Mouse (Mus musculus): ENCODE data around the gene Gpr158. TPM values are rescaled to one million over a fixed set of nuclear protein-coding genes. Genes with fewer than 3 reads are reported as not detected.
"Not testable (repeated sequence)": the region's sequence is repeated elsewhere in the genome, so short reads cannot be mapped to it uniquely, and the experiment has no call there.

Gpr158 gene
- total RNA-seq (2021), result 10 to 100 TPM; 17.4 to 17.7 TPM

DNA sequence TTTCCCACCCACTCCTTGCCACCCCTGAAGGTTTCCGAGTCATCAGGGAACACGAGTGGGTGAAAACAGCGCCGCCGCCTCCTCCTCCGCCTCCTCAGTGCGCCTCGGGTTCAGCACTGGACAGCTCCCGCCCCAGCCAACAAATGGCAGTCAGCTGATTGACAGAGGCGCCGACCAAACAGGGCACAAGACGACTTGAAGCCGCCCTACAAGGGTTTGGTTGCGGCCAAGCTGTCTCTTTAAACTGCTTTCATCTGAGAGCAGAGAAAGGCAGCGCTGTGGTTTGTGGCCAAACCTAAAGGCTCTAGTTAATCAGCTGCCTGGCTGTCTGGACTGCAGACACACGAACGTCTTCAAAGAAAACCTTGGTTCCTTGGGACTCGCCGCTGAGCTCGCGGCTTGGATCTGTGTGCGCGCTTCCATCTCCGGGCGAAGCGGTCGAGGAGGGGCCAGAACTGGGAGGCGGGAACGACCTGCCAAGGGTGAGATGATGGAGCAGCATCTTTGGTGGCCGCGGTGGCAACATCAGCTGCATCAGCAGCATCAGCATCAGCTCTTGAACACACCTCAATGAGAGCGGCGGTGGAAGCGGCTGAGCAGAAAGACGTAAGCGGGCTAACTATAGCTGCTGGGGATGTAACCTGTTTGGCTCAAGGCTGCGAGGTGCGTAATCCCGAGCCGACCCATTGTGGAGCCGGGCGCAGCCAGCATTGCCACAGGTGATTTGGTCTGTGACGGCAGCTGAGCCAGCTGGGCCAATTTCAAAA is at the start of gene Gpr158:
Gene Gpr158 (plus strand): TSS at position 198 of the 767 bp plus-strand sequence.
- peak; percentile 95 for DNase-seq
- intact Hi-C loops (cut with DNase I), result no loop called here

DNA sequence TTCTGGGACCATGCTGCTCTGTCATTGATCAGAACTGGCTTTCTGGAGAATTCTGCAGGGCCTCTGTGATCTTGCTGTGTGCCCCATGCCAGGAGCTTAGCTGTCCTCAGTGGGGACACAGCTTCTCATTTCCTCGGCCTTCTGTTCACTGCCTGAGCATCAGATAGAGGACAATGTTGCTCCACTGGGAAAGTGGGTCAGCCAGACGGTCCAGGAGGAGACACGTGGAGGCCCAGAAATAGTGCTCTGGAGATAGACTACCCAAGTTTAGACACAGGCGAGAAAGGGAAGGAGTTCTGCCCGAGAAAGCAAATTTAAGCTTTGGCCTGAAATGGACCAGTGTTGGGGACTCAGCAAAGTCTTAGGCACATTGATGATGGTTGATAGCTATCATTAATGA is 23.5 kb upstream of the Gpr158 start:
- DNase-seq, result no peak
- intact Hi-C loops (cut with DNase I), result no loop called here

DNA sequence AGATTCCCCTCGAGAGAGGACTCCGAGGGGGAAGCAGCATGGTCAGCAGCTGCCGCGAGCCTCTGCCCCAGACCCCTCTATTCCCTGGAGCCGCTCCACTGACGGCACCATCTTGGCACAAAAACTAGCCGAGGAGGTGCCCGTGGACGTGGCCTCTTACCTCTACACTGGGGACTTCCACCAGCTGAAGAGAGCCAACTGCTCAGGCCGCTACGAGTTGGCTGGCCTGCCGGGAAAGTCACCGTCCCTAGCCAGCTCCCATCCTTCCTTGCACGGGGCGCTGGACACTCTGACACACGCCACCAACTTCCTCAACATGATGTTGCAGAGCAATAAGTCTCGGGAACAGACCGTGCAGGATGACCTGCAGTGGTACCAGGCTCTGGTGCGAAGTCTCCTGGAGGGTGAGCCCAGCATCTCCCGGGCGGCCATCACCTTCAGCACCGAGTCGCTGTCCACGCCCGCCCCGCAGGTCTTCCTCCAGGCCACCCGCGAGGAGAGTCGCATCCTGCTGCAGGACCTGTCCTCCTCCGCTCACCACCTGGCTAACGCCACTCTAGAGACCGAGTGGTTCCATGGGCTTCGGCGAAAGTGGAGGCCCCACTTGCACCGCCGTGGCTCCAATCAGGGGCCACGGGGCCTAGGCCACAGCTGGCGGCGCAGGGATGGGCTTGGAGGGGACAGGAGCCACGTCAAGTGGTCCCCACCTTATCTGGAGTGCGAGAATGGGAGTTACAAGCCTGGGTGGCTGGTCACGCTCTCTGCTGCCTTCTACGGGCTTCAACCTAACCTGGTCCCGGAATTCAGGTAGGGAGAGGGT is 1.2 kb downstream of the Gpr158 start:
- intact Hi-C loops (cut with DNase I), result no loop called here

DNA sequence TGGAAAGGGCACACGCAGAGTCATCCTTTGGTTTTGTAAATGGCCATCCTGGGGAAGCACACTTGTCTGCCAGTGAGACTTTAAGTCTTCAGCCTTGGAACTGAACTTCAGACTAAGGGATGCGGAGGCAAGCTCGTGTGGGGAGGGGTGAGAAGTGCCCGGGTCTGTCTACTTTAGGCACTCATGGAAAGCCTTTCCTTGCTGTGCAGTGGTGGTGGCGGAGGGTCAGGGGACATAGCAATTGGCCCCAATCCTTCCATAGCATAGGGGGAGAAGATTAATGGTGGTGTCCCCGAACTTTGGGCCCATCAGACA is 1.8 kb downstream of the Gpr158 start:
- no peak for DNase-seq
- intact Hi-C loops (cut with DNase I), result no loop called here

More for the DNA sequence above, 1.2 kb downstream of the Gpr158 start:
- DNase-seq, result peak; percentile 24

DNA sequence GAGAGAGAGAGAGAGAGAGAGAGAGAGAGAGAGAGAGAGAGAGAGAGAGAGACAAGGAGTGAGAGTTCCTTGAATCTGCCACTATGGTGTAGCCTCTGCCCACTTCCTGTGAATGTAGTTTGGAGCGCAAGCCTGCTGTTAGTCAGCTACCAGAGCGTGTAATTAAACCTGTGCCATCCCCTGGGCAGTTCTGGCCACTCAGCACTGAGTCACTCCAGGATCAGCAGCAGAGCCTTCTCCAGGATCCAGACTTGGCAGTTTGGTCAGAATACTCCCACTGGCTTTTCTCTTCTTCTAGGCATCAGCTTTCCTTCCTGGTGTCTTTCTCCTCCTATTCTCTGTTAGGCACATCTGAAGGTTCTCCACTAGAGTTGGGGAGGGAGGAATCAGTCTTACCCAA is 2.2 kb downstream of the Gpr158 start:
- no peak for DNase-seq
- intact Hi-C loops (cut with DNase I), result no loop called here

DNA sequence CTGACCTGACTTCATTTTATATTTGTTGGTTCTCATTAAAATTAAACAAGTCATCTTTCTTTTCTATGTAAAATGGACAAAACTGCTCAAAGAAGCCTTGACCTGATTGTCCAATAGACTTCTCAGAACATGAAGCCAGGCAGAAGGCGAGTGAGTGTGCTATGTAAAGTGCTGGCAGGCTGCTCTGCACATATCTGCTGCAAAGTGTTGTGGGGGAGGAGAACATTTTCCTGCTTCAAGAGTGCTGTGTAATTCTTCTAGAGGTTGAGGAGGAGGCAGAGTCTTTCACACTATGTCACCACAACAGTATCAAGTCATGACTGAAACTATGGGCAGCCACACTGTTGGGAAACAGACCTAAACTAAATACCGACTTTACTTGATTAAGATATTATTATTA is 12.2 kb downstream of the Gpr158 start:
- no peak for DNase-seq
- intact Hi-C loops (cut with DNase I), result loop anchor here (10.0 kb wide), 1 partner anchor 525 kb away; no protein-coding TSS in a partner anchor

DNA sequence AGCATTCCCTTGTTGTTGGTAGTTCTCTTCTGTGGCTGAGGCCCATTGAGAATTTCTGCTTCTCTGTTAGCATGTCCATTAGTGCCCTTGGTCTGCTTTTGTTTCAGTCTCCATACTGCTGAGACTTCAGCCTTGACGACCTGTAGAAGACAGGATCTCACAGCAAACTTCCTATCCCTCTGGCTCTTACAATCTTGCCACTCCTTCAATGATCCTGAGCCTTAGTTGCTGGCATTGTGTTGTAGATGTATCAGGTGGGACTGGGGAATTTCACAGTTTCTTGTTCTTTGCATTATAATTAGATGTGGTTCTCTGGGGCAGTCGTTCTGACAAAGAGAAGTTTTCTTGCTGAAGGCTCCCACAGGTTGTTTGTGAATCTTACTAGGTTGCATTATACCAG is 25.4 kb downstream of the Gpr158 start:
- no peak for DNase-seq
- intact Hi-C loops (cut with DNase I), result no loop called here

DNA sequence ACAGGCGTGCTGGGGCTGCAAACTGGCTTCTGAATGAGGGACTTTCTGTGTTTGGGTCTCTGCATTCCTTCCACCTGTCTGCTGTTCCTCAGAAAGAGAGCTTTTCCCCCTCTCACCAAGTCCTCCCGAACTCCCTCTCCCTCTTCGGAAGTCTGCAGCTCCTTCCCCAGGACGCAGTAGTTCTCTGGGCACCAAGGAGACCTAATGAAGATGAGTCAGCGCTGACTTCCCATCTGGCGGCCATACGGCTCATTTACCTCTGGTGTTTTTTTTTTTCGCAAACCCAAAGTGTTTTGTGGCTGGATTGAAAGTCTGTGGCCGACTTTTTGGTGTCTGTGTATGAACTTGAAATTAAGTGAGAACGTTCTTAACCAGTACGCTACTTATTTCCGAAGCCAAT is 30.0 kb downstream of the Gpr158 start:
- intact Hi-C loops (cut with DNase I), result no loop called here

DNA sequence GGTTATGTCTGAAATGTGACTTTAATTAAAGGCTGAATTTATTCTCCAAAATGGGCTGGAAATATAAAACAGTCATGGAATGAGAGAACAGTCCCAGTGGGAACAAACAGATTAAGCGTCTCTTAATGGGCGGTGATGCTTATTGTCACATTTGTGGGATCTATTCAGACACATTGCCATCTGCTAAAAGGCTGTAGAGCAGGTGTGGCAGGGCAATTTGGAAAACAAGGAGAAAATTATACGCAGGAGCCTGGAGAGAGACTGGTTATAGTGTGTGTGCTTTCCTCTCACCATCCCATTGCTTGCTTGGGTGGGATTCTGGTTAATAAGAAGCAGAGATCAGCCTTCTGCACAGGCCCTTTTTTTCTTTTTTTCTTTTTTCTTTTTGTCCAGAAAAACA is 32.3 kb downstream of the Gpr158 start:
- intact Hi-C loops (cut with DNase I), result no loop called here

More for the DNA sequence above, 30.0 kb downstream of the Gpr158 start:
- DNase-seq, result no peak

DNA sequence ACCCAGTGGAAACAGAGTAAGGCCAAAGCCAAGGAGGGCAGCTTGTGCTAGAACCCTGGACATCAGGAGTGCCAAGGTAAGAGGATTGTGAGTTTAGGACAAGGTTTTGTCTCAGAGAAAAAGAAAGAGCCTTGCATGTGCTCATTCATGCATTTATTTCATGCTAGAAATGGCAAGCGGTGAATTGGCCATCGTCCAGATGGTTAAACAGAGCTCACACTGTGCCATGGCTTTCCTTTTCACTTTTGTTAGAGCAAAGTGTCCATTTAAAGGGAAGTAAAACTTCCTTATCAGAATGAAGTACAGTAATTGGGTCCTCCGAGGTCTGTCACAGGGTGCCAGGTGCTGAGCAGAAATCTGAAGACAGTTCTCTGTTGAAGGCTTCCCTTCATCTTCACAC is 38.3 kb downstream of the Gpr158 start:
- DNase-seq, result peak; percentile 45
- intact Hi-C loops (cut with DNase I), result no loop called here

More for the DNA sequence above, 32.3 kb downstream of the Gpr158 start:
- no peak for DNase-seq

DNA sequence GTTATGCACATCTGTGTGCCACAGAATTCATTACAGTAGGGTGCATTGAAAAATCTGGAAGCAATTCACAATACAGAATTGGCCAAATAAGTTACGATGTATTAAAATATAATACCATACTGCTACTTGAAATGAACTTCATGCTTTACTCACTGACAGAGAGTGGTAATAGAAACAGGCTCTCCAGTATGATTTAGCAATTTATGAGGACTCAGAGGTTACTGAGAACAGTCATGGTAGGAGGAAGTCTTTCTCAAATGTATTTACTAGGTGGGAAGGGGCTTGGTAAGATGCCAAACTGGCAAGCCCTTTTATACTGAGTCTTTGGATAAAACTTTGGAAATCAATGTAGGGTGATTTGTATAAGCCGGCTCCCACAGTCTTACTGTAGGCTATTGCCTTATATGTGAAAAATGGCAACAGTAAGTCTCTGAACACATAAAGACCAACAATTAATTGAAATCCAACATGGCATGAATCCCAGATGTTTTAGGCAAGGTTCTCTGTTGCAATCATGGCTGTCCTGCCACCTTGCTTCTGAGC is 40.2 kb downstream of the Gpr158 start:
- intact Hi-C loops (cut with DNase I), result no loop called here
- DNase-seq, result no peak

DNA sequence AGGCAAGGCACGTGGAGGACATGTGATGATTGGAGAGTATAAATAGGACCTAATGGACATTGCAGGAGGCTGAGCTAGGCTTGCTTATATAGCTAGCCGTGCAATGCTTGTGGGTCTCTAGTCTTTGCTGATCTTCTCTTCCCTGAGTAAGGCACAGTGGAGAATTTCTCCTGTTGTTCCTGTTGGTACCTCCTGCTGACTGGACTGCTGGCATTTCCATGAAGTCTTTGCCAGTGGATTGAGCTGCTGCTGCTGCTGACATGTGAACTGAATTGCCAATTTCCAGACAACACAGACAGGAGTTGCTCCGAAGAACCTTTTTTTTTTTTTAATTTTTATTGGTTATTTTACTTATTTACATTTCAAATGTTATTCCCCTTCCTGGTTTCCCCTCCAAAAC is 41.5 kb downstream of the Gpr158 start:
- intact Hi-C loops (cut with DNase I), result no loop called here
- no peak for DNase-seq

DNA sequence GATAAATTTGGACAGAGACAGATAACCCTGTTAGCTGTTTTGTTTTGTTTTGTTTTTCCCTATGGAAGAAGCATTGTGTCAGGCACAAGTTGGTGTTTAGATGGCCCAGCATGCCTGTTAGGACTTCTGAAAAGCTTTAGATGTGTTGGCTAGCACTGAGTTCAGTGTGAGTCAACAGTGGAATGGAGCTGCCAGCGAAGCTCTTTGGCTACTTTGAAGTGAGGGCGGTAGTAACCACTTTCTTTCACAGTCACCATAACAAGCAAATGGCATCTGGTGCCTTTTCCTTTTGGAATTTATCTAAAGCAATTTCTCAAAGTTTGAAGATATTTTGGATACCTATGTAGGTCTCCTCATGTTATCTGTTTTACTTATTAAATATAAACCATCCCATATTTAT is 62.9 kb downstream of the Gpr158 start:
- intact Hi-C loops (cut with DNase I), result no loop called here
- DNase-seq, result no peak

DNA sequence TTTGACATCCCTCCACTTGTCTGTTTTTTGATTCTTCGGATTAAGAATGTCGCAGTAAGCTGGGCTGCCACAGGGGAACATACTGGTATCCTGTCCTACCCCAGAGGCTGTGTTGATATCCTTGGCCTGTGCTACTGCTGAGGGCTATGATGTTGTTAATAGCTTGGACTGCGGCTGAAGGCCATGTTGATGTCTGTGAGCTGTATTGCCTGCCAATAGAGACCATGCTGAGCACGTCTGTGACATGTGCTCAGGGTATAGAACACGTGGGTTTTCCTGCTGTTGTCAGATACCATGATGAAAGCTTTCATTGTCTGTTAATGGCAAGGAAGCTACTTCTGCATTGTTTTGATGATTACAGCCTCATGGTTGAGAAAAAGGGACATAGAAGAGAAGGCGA is 63.8 kb downstream of the Gpr158 start:
- peak; percentile 0 for DNase-seq
- intact Hi-C loops (cut with DNase I), result no loop called here

DNA sequence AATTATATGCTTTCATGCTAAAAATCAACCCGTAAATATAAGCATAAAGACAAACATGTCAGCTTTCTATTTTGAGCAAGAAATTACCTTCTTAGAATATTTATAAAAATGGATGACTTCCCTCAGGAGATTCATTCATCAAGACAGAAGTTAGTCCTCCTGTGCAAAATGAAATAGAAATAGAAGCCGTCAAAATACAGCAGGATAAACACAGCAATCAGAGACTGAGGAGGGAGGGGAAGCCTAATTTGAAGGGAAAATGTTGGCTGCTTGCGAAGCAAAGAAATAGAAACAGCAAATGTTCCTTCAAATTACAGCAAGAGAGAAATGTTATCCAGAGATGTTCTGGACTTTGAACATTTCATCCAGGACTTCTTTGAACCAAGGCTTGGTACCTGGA is 72.3 kb downstream of the Gpr158 start:
- DNase-seq, result no peak
- intact Hi-C loops (cut with DNase I), result no loop called here

DNA sequence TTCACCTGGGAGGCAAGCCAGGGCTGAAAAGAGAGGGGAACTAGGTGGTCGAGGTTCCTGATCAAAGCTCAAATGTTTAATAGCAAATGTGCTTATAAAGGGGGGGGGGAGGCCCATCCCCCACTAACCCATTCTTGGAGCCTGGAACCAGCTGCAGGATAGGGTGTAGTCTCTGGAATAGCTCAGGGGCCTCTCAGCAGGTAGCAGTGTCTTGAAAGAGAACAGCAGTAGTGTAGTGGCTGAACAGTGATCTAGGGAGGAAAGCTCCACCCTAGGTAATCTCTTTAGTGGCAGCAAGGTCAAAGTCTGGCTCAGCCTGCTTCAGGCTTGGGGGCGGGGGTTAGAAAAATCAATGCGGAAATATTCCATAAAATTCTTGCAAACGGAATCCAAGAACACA is 93.3 kb downstream of the Gpr158 start:
- intact Hi-C loops (cut with DNase I), result not testable (repeated sequence)

DNA sequence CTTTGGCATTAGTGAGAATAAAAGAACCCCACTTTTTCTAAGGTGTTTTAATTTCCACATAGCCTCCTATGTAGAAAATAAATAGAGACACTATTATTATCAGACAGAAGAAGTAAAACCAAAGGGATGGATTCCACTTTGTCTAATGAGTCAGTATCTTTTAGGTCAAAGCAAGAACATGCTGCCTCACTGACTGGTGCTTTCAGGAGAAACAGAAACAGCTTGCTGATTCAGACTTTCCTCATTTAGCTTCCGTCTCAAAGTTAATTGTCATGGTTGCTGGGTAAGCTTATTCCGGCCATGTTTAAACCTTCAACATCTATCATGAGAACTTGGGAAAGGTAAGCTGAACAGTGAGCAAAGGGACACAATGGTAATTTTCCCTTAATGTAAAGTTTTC is 107.6 kb downstream of the Gpr158 start:
- intact Hi-C loops (cut with DNase I), result no loop called here
- no peak for DNase-seq

More for the DNA sequence above, 93.3 kb downstream of the Gpr158 start:
- DNase-seq, result not testable (repeated sequence)

DNA sequence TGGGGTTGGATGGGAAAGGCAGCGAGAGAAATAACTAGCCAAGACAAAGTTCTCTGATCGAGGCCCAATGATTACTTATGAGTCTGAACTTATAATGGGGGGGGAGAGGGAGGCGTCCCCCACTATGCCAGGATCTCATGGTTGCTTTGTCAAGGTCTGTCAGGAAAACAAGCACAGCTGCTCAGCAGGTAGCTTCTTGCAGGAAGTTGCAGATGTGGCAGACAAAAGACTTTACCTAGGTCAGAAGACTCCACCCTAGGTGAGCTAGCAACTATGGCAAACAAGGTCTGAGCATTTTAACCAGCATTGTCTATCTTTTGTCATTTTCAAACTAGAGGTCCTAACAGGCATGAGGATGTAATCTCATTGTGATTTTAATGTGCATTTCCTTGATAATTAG is 129.5 kb downstream of the Gpr158 start:
- no peak for DNase-seq

DNA sequence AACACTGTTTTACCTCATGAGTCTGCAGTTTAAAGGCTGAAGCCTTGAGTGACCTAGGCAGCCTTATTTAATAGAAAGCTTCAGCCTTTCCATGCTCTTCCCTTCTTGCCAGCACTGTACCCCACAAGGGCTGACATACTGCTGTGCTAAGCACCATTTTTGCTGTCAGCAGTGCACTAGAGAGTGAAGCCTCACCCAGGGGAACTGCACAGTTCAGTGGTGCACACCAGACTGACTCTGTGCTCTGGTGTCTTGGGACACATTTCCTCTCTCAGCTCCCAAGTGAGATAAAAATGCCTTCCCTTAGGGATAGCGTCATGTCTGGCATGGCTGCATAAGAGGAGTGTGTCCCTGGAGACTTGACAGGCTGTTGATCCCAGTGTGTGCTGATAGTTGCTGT is 130.6 kb downstream of the Gpr158 start:
- intact Hi-C loops (cut with DNase I), result no loop called here
- no peak for DNase-seq

More for the DNA sequence above, 129.5 kb downstream of the Gpr158 start:
- intact Hi-C loops (cut with DNase I), result no loop called here

DNA sequence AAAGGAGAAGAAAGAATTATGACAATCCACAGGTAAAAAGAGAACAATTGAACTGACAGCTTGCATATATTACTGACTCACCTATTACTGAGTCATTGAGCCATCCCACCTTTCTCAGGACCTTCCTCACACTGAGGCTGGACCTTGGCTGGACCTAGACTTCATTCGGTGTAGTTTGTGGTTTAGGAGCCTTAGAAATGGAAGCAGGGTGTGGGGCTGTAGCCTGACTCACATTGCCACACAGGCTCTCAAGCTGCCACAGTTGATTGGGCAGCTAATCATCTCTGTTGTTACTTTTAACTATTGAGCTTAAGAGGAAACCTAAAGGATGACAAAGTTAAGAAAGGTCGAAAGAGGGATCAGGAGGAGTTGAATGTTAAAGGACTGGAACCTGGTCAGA is 132.1 kb downstream of the Gpr158 start:
- no peak for DNase-seq
- intact Hi-C loops (cut with DNase I), result no loop called here

DNA sequence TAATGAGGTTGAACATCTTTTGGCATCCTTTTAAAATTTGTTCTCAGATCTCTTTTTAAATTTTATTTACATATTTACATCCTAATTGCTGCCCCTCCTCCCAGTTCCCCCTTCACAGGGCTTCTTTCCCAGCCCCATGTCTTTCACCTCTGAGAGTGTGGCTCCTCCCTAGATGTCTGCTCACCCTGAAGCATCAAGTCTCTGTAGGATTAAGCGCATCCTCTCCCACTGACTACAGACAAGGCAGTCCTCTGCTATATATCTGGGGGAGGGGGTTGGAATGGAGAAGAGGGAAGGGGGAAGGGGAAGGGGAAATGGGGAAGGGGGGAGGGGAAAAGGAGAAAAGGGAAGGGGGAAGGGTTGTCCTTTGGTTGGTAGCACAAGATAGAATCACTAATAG is 140.1 kb downstream of the Gpr158 start:
- DNase-seq, result no peak
- intact Hi-C loops (cut with DNase I), result no loop called here

DNA sequence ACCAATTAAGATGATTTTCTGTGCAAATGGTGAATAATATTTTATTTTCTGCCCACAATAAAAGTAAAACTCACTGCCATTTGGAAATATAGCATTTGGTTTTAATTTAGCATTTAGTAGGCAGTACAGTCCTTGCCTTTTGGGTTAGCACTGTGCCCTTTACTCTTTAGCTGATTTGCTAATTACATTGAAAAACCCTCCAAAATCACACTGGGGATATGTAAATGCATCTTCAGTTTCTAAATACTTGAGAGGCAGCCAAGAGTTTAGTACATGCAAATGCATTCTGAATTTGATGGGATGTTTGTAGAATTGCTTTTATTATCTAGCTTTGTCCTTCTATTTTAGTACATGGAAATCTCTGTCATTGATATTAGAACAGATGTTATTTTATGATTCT is 163.4 kb downstream of the Gpr158 start:
- no peak for DNase-seq
- intact Hi-C loops (cut with DNase I), result no loop called here
